Mouse (Mus musculus): ENCODE measurements around the gene Shisa7. TPM values are rescaled to one million over a fixed set of nuclear protein-coding genes. Genes with fewer than 3 reads are reported as not detected.
"Not testable (repeated sequence)": the region's sequence is repeated elsewhere in the genome, so short reads cannot be mapped to it uniquely, and the experiment has no call there.

The Shisa7 gene
- polyA plus RNA-seq, 1 experiment = 0.48 TPM

DNA sequence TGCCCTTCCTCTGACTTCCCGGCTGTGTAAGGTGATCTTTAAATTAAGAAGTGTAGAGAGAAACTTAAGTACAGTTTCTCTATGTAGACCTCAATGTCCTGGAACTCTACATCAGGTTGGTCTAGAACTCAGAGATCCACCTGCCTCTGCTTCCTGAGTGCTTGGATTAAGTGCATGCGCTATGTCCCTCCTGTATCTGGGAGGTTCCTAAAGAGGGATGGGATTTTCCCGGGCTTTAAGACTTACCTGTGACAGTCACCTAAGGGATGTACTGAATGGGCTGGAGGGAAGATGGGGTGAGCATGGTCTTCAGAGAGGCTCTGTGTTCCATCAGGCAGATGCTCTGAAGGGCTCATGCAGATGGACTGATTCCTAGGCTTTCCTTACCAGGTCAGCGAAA, 50.8 kb downstream of the Shisa7 start:
- H3K27ac ChIP-seq (ENCODE audit: insufficient read depth, low read depth, low read length) = 0 out of 2 replicates have a peak overlapping the region, but pooled peaks have one; percentile 25
- H3K4me3 ChIP-seq (ENCODE audit: low read depth, low read length) = peak overlapping the region; percentile 88
- peaks cover 20% of the 10 kb centered on the region for H3K36me3 ChIP-seq (ENCODE audit: control insufficient read depth, insufficient read depth, low read length)
- peaks cover 7% of the 10 kb centered on the region; the same call in 1 of the 2 replicates for H3K4me1 ChIP-seq (ENCODE audit: control insufficient read depth, insufficient read depth, insufficient read length, low read length)
- TF ChIP-seq CTCF (IDR thresholded peaks at IDR 0.05; ENCODE audit: extremely low read depth, insufficient read length, insufficient replicate concordance, low read depth, low read length) (no peak), POLR2A (IDR thresholded peaks at IDR 0.05; ENCODE audit: low read depth, low read length) (no peak)
- WGBS = 27% methylated on average over 4 of the region's 4 CpGs
- no peaks in the 10 kb centered on the region for H3K27me3 ChIP-seq (ENCODE audit: control insufficient read depth, insufficient read depth, low read length)

- Histone ChIP-seq H3K36me3 (ENCODE audit: control insufficient read depth, insufficient read depth, low read length) (peaks cover 20% of the 10 kb centered on the region), H3K4me3 (ENCODE audit: low read depth, low read length) (peak overlapping the region; percentile 88), H3K27ac (ENCODE audit: insufficient read depth, low read depth, low read length) (peak overlapping the region; percentile 90; the same call in 1 of the 2 replicates)
- not testable (repeated sequence) for H3K4me1 ChIP-seq (ENCODE audit: control insufficient read depth, insufficient read depth, insufficient read length, low read length); H3K27me3 ChIP-seq (ENCODE audit: control insufficient read depth, insufficient read depth, low read length)
- under 1% methylated on average over 31 of the region's 31 CpGs for WGBS
Measured at GRCm38 (mm10) chr7:4793248-4793647, 51.2 kb downstream of the Shisa7 start.

DNA sequence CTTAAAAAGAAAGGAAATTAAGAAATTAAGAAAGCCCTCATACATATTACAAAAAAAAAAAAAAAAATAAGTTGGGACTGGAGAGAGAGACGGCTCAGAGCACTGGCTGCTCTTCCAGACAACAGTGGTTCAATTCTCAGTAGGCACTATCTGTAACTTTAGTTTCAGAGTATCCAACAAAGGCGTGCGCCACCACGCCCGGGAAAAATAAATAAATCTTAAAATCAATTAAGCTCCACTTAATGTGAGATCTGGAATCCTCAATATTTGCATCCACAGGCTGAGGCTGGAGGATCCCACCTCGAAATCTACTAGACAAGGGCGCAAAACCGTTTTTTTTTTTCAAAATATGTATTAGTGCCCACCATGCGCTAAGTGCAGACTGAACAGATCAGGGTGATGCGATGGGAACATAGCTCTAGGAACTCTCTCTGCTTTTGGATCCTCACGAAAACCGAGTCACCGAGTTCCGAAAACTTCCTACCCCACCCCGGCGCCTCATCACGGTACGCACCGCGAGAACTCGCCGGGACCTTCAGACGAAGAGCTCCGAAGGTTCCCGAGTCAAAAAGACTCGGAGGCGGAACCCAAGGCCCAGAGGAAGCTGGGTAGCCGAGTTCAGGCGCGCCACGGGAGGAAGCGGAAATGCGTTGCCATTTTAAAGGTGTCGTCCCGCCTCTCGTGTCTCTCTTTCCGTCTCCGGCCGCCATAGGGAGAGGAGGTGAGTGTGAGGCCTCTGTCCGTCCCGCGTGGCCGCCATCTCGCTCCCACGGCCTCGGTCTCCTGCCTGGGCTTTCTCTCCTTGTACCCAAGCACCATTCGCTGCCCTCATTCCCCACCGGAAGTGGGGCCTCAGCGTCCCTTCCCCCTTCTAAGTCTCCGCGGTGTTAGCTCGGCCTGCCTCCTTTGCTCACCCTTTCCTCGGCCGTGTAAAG, 52.0 kb downstream of the Shisa7 start, which contains the start of gene Rpl28:
Gene Rpl28, plus strand, starts transcription at position 597 of the 935 bp plus-strand sequence.
- Histone ChIP-seq H3K4me1 (ENCODE audit: control insufficient read depth, insufficient read depth, insufficient read length, low read length) (peaks cover 7% of the 10 kb centered on the region; the same call in 1 of the 2 replicates), H3K36me3 (ENCODE audit: control insufficient read depth, insufficient read depth, low read length) (peaks cover 20% of the 10 kb centered on the region), H3K27ac (ENCODE audit: insufficient read depth, low read depth, low read length) (peak within 1 kb of the TSS; percentile 97), H3K4me3 (ENCODE audit: low read depth, low read length) (peak within 1 kb of the TSS; percentile 88), H3K27me3 (ENCODE audit: control insufficient read depth, insufficient read depth, low read length) (no peaks in the 10 kb centered on the region)
- TF ChIP-seq POLR2A (IDR thresholded peaks at IDR 0.05; ENCODE audit: low read depth, low read length) (peak; percentile 85; the same call in 1 of the 2 replicates), CTCF (IDR thresholded peaks at IDR 0.05; ENCODE audit: extremely low read depth, insufficient read length, insufficient replicate concordance, low read depth, low read length) (no peak)
- WGBS = under 1% methylated on average over 54 of the region's 54 CpGs

DNA sequence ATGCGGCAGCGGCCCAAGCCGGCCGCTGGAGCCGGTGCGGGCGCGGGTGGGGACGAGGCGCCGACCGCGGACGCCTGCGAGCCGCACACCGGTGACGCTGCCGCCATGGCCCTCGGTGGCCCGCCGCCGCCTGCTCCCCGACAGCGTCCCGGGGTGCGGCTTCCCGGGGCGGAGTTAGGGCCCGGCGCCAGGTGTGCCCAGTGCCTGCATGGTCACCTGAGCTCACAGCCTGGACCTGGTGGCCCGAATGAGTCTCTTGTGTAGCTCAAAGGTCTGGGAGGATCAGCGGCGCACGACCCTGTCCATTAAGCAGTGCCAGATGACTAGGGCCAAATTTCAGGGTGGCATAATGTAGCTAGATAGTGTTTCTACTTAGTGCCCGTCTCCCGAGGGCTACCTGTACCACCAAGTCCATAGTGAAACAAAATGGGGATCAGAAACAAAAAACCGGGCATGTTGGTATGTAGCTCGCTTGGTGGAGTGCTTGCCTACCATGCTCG, 55.0 kb downstream of the Shisa7 start, which contains the start of gene Tmem238:
Gene Tmem238, minus strand, starts transcription at position 221 of the 500 bp plus-strand sequence.
- 4% methylated on average over 40 of the region's 40 CpGs for WGBS
- H3K4me3 ChIP-seq (ENCODE audit: low read depth, low read length) = peak within 1 kb of the TSS; percentile 81
- peaks cover 9% of the 10 kb centered on the region for H3K36me3 ChIP-seq (ENCODE audit: control insufficient read depth, insufficient read depth, low read length)
- H3K27me3 ChIP-seq (ENCODE audit: control insufficient read depth, insufficient read depth, low read length) = no peaks in the 10 kb centered on the region
- peaks cover 7% of the 10 kb centered on the region; the same call in 1 of the 2 replicates for H3K4me1 ChIP-seq (ENCODE audit: control insufficient read depth, insufficient read depth, insufficient read length, low read length)
- peak within 1 kb of the TSS; percentile 84 for H3K27ac ChIP-seq (ENCODE audit: insufficient read depth, low read depth, low read length)
- TF ChIP-seq CTCF (IDR thresholded peaks at IDR 0.05; ENCODE audit: extremely low read depth, insufficient read length, insufficient replicate concordance, low read depth, low read length) (no peak), POLR2A (IDR thresholded peaks at IDR 0.05; ENCODE audit: low read depth, low read length) (no peak; the same call in none of the 2 replicates)

DNA sequence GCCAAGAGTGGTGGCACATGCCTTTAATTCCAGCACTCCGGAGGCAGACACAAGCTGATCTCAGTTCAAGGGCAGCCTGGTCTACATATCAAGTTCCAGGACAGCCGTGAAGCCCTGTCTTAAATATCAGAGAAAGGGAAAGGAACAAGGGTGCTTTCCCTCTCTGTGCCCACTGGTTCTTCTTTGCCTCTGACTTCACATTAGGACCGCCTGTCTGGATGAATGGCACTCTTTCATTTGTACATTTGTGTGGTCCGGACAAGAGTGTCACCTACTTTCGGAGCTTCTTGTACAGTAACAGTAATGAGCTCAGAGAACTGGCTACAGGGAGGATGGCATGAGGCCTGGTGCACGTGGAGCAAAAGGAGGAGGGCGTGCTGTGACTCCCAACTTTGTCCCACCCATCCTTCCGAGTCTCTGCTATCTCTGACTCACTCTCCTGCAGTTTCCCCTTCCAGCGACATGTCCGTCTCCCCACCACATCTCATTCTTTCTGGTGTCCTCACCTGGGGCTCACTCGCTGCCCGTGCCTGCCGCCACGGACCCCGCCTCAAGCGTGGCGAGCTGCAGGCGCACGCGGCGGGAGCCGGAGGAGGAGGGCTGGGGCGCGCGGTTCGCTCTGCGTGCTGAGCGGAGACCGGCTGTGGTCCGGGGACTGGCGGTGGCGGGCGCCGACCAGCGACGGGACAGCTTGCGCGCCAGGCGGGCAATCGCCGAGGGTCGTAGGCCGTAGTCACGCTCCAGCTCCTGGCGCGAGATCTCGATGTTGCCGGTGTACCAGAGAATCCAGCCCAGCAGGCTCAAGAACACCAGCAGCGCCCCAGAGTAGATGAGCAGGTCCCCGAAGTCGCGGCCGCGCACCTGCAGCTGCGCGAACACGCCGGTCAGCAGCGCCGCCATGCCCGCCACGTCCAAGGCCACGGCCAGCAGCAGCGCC, 55.7 kb downstream of the Shisa7 start:
- Histone ChIP-seq H3K27ac (ENCODE audit: insufficient read depth, low read depth, low read length) (peak overlapping the region; percentile 77), H3K4me3 (ENCODE audit: low read depth, low read length) (peak overlapping the region; percentile 81), H3K4me1 (ENCODE audit: control insufficient read depth, insufficient read depth, insufficient read length, low read length) (peaks cover 7% of the 10 kb centered on the region; the same call in 1 of the 2 replicates), H3K36me3 (ENCODE audit: control insufficient read depth, insufficient read depth, low read length) (peaks cover 8% of the 10 kb centered on the region), H3K27me3 (ENCODE audit: control insufficient read depth, insufficient read depth, low read length) (no peaks in the 10 kb centered on the region)
- 1% methylated on average over 64 of the region's 64 CpGs for WGBS
- TF ChIP-seq CTCF (IDR thresholded peaks at IDR 0.05; ENCODE audit: extremely low read depth, insufficient read length, insufficient replicate concordance, low read depth, low read length) = no peak
- TF ChIP-seq POLR2A (IDR thresholded peaks at IDR 0.05; ENCODE audit: low read depth, low read length) = no peak

- peaks cover 8% of the 10 kb centered on the region for H3K36me3 ChIP-seq (ENCODE audit: control insufficient read depth, insufficient read depth, low read length)
- WGBS = 87% methylated on average over 14 of the region's 14 CpGs
- TF ChIP-seq CTCF (IDR thresholded peaks at IDR 0.05; ENCODE audit: extremely low read depth, insufficient read length, insufficient replicate concordance, low read depth, low read length) = no peak
Measured at GRCm38 (mm10) chr7:4783667-4784268, 60.7 kb downstream of the Shisa7 start.

More at GRCm38 (mm10) chr7:4783667-4784268, 60.7 kb downstream of the Shisa7 start:
- H3K4me1 ChIP-seq (ENCODE audit: control insufficient read depth, insufficient read depth, insufficient read length, low read length) = no peaks in the 10 kb centered on the region; the same call in 1 of the 2 replicates
- H3K4me3 ChIP-seq (ENCODE audit: low read depth, low read length) = no peak overlapping the region
- H3K27me3 ChIP-seq (ENCODE audit: control insufficient read depth, insufficient read depth, low read length) = peaks cover 6% of the 10 kb centered on the region; the same call in 1 of the 2 replicates
- H3K27ac ChIP-seq (ENCODE audit: insufficient read depth, low read depth, low read length) = no peak overlapping the region

Measured in small intestine, adult 2 months (tissue).